Mouse (Mus musculus) ovary, postnatal 14 days (tissue): Measurements from ENCODE around the gene Snurf.
A peak's percentile ranks its signal among the peaks of the same experiment; 100 is the strongest.

ENCODE experiments used
- DNase-seq: peaks from one replicate; pipeline ENCODE4 v3.0.0; 2022; ENCODE audit warnings: low spot score

Gene Snurf

DNA sequence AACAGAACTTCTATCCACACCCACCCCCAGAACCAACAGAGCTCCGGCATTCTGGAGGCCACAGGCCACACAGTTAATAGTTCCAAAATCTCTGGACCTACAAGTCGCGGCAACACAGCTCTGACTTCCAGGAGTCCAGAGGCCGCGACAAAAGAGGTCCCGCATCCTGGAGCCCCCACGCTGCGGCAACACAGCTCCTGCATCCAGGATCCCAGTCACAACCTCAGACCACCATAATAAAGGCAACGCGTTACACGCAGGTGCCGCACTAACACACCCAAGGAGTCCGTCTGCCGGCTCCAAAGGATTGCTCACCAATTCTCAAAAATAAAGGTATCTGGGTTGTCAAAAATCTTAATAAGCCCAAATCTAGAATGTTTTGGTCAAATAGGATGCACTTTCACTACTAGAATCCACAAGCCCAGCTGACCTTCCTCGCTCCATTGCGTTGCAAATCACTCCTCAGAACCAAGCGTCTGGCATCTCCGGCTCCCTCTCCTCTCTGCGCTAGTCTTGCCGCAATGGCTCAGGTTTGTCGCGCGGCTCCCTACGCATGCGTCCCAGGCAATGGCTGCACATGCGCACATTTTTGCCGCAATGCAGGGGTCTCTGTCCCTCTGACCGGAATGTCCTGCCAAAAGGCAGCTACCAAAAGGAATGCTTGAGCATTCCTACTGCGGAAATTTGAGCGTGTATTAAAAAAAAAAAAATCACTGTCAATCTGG is at the start of gene Snurf, which contains the start of gene Gm38393:
Snurf (minus strand) TSS at position 444 of the 725 bp plus-strand sequence.
Gm38393 (minus strand) TSS at position 459 of the 725 bp plus-strand sequence.
- peak; percentile 38 for DNase-seq

DNA sequence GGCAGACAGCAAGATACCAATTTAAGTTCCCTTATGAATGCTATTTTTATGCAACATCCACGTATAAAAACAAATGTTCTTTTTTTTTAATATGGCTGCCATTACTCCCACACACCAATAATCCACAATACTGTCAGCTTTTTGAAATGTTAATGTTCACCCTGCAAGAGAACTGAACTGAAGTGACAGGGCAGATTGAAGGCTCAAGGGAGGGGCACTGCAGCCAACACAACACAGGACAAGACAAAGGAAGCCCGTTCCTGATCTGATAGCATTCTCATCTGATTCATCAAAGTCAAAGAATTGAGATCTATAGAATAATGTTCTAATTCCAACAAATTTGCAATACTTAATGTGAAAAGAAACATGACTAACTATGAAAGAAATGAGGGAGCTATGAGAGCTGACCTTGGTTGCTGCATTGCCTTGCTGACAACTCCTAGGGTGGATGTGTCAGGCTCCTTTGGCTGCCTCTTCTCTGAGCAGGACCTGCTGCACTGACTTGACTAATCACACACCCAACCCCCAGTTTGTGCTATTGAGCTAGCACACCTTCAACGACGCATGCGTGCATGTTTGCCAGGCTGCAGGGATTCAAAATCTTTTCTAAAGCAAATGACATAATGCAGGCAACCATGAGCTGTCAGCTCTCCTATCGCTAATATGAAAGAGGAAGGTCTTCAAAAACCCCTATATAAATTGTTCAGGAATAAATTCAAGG is 42.8 kb upstream of the Snurf start:
- no peak for DNase-seq

GRCm38 (mm10) chr7:60013186-60013585 is 8.3 kb upstream of the Snurf start:
- no peak for DNase-seq

DNA sequence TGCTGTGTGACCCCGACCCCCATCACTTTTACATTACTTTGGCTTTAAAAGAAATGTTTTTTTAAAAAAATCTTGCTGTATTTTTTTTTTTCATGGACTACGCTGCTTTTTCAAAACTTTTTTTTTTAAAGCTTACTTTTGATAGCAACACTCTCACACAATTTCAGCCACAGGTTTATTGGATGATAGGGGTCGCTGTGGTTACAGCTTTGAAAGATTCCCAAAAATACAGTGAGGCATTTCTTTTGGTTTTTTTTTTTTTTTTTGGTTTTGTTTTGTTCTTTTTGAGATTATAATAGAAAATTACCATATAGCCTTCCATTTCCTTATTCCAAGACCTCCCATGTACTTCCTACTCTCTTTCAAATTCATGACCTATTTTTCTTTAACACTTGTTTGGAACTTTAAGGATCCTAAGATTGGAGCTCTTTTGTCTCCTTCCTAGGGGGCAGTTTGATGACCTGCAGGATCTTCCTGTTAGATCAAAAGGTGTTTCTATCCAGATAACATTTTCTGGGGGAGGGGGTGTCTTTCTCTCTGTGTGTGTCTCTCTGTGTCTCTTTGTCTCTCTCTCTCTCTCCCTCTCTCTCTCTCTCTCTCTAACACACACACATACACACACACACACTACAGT is 3.0 kb upstream of the Snurf start:
- DNase-seq: no peak

DNA sequence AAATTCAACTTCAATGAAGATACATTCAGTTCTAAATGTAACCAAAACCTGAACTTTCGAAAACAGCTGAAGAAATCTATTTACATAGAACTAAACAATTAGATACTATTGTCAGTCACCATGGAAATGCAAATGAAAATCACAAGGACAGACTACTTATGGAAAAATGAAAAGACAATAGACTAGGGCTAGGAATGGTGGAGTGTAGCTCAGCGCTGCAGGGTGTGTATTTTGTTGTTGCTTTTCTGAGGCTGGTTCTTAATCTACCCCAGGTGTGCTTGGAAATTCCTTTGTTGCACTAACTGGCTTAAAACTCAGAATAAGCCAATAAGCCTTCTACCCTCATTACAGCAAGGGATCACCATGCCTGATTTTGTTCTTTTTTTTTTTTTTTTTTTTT is 1.4 kb upstream of the Snurf start:
- DNase-seq: no peak

DNA sequence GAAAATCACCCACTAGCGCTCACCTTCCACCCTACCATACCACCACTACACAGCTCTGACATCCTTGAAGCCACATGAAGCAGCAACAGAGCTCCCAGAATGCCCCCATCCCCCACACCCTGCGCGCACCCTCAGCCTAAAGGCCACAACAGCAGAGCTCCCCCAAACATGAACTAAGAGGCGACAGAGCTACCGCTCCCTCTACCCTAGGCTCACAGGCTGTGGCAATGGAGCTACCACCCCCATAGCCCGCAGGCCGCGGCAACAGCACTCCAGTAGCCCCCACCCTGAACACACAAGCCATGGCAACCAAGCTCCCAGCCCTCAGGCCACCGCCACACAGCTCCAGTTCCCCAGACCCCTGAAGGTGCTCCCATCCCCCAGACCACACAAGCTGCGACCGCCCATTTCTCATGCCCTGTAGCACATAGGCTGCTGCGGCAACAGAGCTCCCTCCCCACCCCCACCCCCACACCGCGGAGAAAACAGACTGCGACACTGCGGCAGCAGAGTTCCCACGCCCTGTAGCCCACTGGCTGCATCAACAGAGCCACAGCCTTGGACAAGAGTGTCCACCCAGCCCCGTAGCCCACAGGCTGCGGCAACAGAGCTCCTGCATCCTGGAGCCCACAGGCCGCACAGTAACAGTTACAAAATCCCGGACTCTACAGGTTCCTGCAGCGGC is 786 bp downstream of the Snurf start:
- DNase-seq: no peak

- DNase-seq: no peak
Measured at GRCm38 (mm10) chr7:60003006-60003865, 1.6 kb downstream of the Snurf start.

GRCm38 (mm10) chr7:59978646-59979045 is 26.2 kb downstream of the Snurf start:
- no peak for DNase-seq
